Mouse (Mus musculus) embryonic facial prominence, embryonic 12.5 days (tissue): ENCODE measurements around the gene Hsd17b7. TPM values are rescaled to one million over a fixed set of nuclear protein-coding genes. Genes with fewer than 3 reads are reported as not detected.

Experiments
- ATAC-seq: fragments of 200-750 bp; cut with Nextera tagmentation; 2 replicates; pipeline ENCODE4 v1.8.0; 2017; ENCODE audit not compliant: insufficient number of reproducible peaks, insufficient read depth, low FRiP score, low TSS enrichment
- H3K27ac ChIP-seq: fragments of 300-500 bp; sonication (generic); 2 replicates; pipeline ENCODE4 v1.5.1; 2016; ENCODE audit warnings: mild to moderate bottlenecking
- H3K27me3 ChIP-seq: fragments of 300-500 bp; sonication (generic); 2 replicates; pipeline ENCODE4 v1.6.1; 2016; ENCODE audit warnings: mild to moderate bottlenecking, moderate library complexity
- H3K36me3 ChIP-seq: fragments of 300-500 bp; sonication (generic); 2 replicates; pipeline ENCODE4 v1.6.1; 2016; ENCODE audit warnings: mild to moderate bottlenecking
- H3K4me1 ChIP-seq: fragments of 300-500 bp; sonication (generic); 2 replicates; pipeline ENCODE4 v1.6.1; 2016
- H3K4me2 ChIP-seq: fragments of 300-500 bp; sonication (generic); replicated peaks from 2 replicates; pipeline ENCODE4 v1.6.1; 2016; ENCODE audit warnings: mild to moderate bottlenecking, moderate library complexity
- H3K4me3 ChIP-seq: fragments of 300-500 bp; sonication (generic); 2 replicates; pipeline ENCODE4 v1.5.1; 2016; ENCODE audit warnings: mild to moderate bottlenecking
- H3K9ac ChIP-seq: fragments of 300-500 bp; sonication (generic); 2 replicates; pipeline ENCODE4 v1.6.1; 2016; ENCODE audit warnings: mild to moderate bottlenecking, moderate library complexity
- H3K9me3 ChIP-seq: fragments of 300-500 bp; sonication (generic); 2 replicates; pipeline ENCODE4 v1.6.1; 2016; ENCODE audit warnings: mild to moderate bottlenecking, moderate library complexity
- WGBS: fragments of 180-500 bp; shearing (Covaris S2); methylation state at CpG from one replicate; pipeline ENCODE4 v1.1.7; 2016; 5-methylcytosine and 5-hydroxymethylcytosine counted together
- polyA plus RNA-seq: library from polyadenylated mRNA; unstranded; fragments of >200 nt; fragmentation: Nextera tagmentation; extraction: Ambion mirVana; gene quantifications from 2 replicates; pipeline ENCODE4 v1.2.1, GENCODE M21; 2016

Gene Hsd17b7
- polyA plus RNA-seq, 1 experiment from 2014 or later = 23.8 TPM

DNA sequence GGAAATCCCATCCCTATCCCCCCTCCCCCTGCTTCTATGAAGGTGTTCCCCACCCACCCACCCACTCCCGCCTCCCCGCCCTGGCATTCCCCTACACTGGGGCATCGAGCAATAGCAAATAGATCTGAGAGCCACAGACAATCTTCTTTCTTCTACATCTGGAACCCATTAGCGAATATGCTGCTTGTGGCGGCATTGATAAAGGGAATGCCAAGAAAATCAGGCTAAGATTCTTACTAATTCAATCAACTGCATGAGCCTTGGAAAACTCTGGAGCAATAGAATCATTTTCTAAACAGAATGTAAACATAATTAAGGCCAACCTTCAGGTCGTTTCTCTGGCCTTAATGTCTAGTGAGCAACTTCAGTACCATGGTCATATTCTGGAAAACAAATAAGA, 57.5 kb downstream of the Hsd17b7 start:
- peak overlapping the region; percentile 38; the same call in 1 of the 2 replicates for H3K27ac ChIP-seq
- no peak overlapping the region for H3K9ac ChIP-seq
- no peaks in the 10 kb centered on the region for H3K36me3 ChIP-seq
- H3K4me3 ChIP-seq = no peak overlapping the region
- 27% methylated on average over 6 of the region's 6 CpGs for WGBS
- H3K4me1 ChIP-seq = peaks cover 13% of the 10 kb centered on the region; the same call in 1 of the 2 replicates
- ATAC-seq = no peak
- H3K27me3 ChIP-seq = no peaks in the 10 kb centered on the region
- H3K4me2 ChIP-seq = no peak overlapping the region
- H3K9me3 ChIP-seq = no peaks in the 10 kb centered on the region

DNA sequence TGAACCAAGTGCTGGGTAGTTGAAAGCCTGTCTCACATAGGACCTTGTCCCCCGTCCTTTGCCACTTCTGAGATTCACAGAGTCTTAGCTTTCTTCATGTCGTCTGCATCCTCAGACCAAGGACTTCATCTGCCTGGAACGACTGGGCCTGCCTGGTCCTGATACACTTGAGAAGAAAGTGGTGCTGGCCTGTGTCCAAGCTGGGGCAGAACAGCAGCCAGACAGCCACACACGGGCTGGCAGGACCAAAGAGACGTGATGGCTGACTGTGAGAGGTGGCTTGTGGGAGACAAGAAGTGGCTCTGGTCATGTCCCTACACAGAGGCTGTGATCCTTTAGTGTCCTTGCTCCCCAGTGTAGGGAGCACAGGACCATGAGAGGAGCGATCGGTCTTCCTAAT, 58.3 kb downstream of the Hsd17b7 start:
- H3K27ac ChIP-seq = peak overlapping the region; percentile 38; the same call in 1 of the 2 replicates
- no peak overlapping the region for H3K4me2 ChIP-seq
- peaks cover 13% of the 10 kb centered on the region; the same call in 1 of the 2 replicates for H3K4me1 ChIP-seq
- no peak overlapping the region for H3K4me3 ChIP-seq
- no peak for ATAC-seq
- H3K9ac ChIP-seq = no peak overlapping the region
- H3K36me3 ChIP-seq = no peaks in the 10 kb centered on the region
- 75% methylated on average over 7 of the region's 7 CpGs for WGBS
- H3K9me3 ChIP-seq = no peaks in the 10 kb centered on the region
- H3K27me3 ChIP-seq = no peaks in the 10 kb centered on the region

DNA sequence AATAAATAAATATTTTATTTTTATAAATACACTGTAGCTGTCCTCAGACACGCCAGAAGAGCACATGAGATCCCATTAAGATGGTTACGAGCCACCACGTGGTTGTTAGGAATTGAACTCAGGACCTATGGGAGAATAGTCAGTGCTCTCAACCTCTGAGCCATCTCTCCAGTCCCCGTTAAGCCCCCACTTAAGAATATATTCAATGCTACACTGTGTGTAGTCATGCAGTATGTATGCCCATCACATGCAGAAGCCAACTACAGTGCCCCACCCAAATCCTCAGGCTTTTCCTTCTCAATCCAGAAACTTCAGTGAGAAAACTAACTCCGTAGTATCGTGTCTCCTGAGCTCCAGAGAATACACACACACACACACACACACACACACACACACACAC, 59.4 kb downstream of the Hsd17b7 start:
- no peak overlapping the region for H3K4me3 ChIP-seq
- no peaks in the 10 kb centered on the region for H3K36me3 ChIP-seq
- no peak overlapping the region for H3K27ac ChIP-seq
- 91% methylated on average over 6 of the region's 6 CpGs for WGBS
- no peak overlapping the region for H3K4me2 ChIP-seq
- no peaks in the 10 kb centered on the region for H3K27me3 ChIP-seq
- peaks cover 13% of the 10 kb centered on the region; the same call in 1 of the 2 replicates for H3K4me1 ChIP-seq
- H3K9me3 ChIP-seq = no peaks in the 10 kb centered on the region
- no peak for ATAC-seq
- no peak overlapping the region for H3K9ac ChIP-seq

DNA sequence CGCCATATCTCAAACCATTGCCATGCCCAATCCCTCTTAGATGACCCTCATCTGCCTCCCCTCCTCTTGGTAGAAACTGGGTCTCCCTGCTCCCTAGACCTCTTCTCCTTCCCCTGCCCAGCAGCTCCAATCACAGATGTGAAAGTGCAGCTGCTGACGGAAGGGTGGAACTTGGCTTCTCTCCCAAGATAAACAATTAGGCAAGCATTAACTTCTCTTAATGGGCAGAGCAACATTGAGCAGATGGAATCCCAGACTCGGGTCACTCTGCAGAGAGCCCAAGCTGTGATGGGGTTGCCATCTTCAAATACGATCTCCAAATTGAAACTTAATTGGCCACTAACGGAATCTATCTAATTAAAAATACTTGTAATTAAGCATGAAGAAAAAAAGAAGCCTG, 59.9 kb downstream of the Hsd17b7 start:
- no peak overlapping the region for H3K27ac ChIP-seq
- no peak for ATAC-seq
- H3K4me1 ChIP-seq = peaks cover 13% of the 10 kb centered on the region; the same call in 1 of the 2 replicates
- 81% methylated on average over 5 of the region's 5 CpGs for WGBS
- H3K36me3 ChIP-seq = no peaks in the 10 kb centered on the region
- no peaks in the 10 kb centered on the region for H3K27me3 ChIP-seq
- no peak overlapping the region for H3K4me3 ChIP-seq
- no peak overlapping the region for H3K9ac ChIP-seq
- H3K9me3 ChIP-seq = no peaks in the 10 kb centered on the region
- no peak overlapping the region for H3K4me2 ChIP-seq

DNA sequence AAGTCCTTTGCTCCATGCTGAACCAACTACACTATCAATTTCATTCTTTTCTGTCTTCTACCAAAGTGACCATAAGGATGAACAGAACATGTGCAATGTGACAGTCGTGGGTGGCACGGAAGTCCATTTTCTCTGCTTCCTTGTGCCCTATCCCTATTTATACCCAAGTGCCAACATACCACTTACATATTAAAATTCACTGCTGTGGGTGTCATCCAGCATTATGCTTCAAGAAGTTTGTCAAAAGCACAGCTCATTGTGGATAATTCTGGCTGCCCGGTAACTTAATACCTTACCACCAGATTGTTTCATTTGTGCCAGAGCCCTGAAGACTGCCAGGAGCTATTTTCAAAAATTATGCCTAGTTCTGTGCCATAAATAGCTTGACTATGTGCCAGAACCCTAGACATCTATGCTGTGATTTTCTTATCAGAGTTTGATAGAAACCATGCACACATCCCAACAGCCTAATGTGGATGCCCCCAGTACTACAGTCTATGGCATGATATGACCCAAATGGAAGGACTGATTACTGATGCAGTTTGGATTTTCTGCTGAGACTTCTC, 68.2 kb downstream of the Hsd17b7 start:
- Histone ChIP-seq H3K9me3 (no peaks in the 10 kb centered on the region), H3K4me1 (no peaks in the 10 kb centered on the region), H3K27me3 (no peaks in the 10 kb centered on the region), H3K9ac (no peak overlapping the region), H3K27ac (no peak overlapping the region), H3K36me3 (no peaks in the 10 kb centered on the region), H3K4me2 (no peak overlapping the region), H3K4me3 (no peak overlapping the region)
- no peak for ATAC-seq
- 78% methylated on average over 3 of the region's 3 CpGs for WGBS

Other genes starting within 250 kb of the Hsd17b7 start
- 10.2 and 15.6 TPM in 2 replicates for gene Rgs4, start 221.6 kb downstream of the Hsd17b7 start, polyA plus RNA-seq
- gene Ccdc190, start 40.6 kb downstream of the Hsd17b7 start, polyA plus RNA-seq = 0.47 TPM in 1 of 2 replicates, not detected in the other
- gene Ddr2, start 141.5 kb upstream of the Hsd17b7 start, polyA plus RNA-seq = 114 and 119 TPM in 2 replicates
- 65.2 and 70.4 TPM in 2 replicates for gene Uap1, start 205.7 kb upstream of the Hsd17b7 start, polyA plus RNA-seq
- gene Uhmk1, start 246.2 kb upstream of the Hsd17b7 start, polyA plus RNA-seq = 8.8 and 9.7 TPM in 2 replicates